Mouse (Mus musculus): ENCODE data around the gene Nox4.

The Nox4 gene

GRCm38 (mm10) chr7:87371316-87371715 is 125.4 kb downstream of the Nox4 start:
- intact Hi-C loops (cut with DNase I): no loop called here

GRCm38 (mm10) chr7:87374322-87374721 is 128.4 kb downstream of the Nox4 start:
- intact Hi-C loops (cut with DNase I): no loop called here

- intact Hi-C loops (cut with DNase I): no loop called here
Observed at GRCm38 (mm10) chr7:87374935-87375334, 129.0 kb downstream of the Nox4 start.

GRCm38 (mm10) chr7:87397023-87397422 is 151.1 kb downstream of the Nox4 start:
- intact Hi-C loops (cut with DNase I): no loop called here

- intact Hi-C loops (cut with DNase I): loop anchor here (5.0 to 10.0 kb wide), 2 partner anchors 153 to 304 kb away; no protein-coding TSS in a partner anchor
Observed at GRCm38 (mm10) chr7:87411373-87411772, 165.5 kb downstream of the Nox4 start.

- intact Hi-C loops (cut with DNase I): loop anchor here (5.0 to 10.0 kb wide), 2 partner anchors 152 to 306 kb away; no protein-coding TSS in a partner anchor
Observed at GRCm38 (mm10) chr7:87413271-87413670, 167.4 kb downstream of the Nox4 start.

All from adrenal gland (tissue).